Mouse (Mus musculus): ENCODE results near the gene Kcnt2. TPM values are rescaled to one million over a fixed set of nuclear protein-coding genes. Genes with fewer than 3 reads are reported as not detected.

The Kcnt2 gene
- total RNA-seq, 4 experiments from 2014 or later = 0.29 to 0.54 (median 0.37) TPM

DNA sequence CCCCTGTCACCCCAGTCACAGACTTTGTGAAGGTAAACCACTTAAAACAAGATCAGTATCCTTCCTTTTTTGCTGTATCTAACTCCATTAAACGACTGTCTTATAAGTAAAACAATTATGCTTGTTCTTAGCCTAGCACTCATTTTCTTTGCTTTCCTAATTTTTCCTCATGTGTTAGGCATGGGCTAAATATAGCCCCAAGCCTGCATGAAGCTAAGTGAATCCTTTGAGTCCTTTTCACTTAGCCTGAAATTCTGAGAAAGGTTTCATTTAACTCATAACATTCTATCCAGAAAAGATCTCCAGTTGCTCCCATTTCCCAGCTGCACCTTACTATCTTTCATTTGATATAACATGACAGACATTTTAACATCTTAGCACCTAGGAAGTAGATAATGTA is 127.6 kb downstream of the Kcnt2 start:
- no peak for DNase-seq (ENCODE audit: low spot score in 2 of 2)

GRCm38 (mm10) chr1:140378791-140379190 is 132.8 kb downstream of the Kcnt2 start:
- no peak for DNase-seq (ENCODE audit: low spot score in 2 of 2)

DNA sequence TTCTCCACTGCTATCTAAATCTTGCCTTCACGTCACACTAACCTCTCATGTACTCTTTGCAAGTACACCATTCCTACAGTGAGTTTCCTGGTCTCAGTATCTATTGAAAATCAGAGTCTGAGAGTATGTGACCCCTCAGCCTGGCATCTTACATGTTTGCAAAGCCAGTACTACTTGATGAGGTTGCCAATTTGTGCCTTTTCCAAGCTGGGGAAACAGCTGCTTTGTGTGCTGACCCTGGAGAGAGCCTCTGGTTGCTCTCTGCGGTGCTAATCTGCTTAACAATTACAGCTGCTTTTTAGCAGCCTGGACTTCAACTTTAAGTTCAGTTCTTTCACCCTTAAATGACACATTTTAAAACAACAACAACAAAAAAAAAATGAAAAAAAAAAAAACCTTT is 133.6 kb downstream of the Kcnt2 start:
- DNase-seq (ENCODE audit: low spot score in 2 of 2) = no peak

GRCm38 (mm10) chr1:140381093-140381492 is 135.1 kb downstream of the Kcnt2 start:
- no peak for DNase-seq (ENCODE audit: low spot score in 2 of 2)

GRCm38 (mm10) chr1:140390301-140390700 is 144.3 kb downstream of the Kcnt2 start:
- no peak for DNase-seq (ENCODE audit: low spot score in 2 of 2)

GRCm38 (mm10) chr1:140397756-140398155 is 151.8 kb downstream of the Kcnt2 start:
- DNase-seq (ENCODE audit: low spot score in 2 of 2) = no peak

- no peak for DNase-seq (ENCODE audit: low spot score in 2 of 2)
Observed at GRCm38 (mm10) chr1:140406631-140407288, 160.8 kb downstream of the Kcnt2 start.

DNA sequence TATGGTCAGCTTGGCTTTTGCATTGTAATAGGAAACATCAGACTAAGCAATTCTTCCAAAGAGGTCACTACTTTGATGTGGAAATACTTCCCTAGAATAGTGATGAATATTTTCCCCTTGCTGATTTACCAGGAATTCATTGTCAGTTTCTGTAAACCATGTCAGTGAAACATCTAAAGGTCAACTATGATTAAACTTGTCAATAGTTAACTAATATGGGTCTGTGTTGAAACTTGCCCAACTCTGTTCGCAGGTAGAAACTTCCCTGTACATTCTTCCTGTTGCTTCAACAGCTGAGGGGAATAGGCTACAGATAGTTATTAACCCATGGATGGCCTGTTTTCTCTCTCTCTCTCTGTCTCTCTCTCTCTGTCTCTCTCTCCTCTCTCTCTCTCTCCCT is 169.8 kb downstream of the Kcnt2 start:
- no peak for DNase-seq (ENCODE audit: low spot score in 2 of 2)

GRCm38 (mm10) chr1:140422954-140423353 is 177.0 kb downstream of the Kcnt2 start:
- DNase-seq (ENCODE audit: low spot score in 2 of 2) = no peak

- DNase-seq (ENCODE audit: low spot score in 2 of 2) = no peak
Observed at GRCm38 (mm10) chr1:140429284-140429850, 183.4 kb downstream of the Kcnt2 start.

- DNase-seq (ENCODE audit: low spot score in 2 of 2) = no peak
Observed at GRCm38 (mm10) chr1:140432039-140432438, 186.1 kb downstream of the Kcnt2 start.

DNA sequence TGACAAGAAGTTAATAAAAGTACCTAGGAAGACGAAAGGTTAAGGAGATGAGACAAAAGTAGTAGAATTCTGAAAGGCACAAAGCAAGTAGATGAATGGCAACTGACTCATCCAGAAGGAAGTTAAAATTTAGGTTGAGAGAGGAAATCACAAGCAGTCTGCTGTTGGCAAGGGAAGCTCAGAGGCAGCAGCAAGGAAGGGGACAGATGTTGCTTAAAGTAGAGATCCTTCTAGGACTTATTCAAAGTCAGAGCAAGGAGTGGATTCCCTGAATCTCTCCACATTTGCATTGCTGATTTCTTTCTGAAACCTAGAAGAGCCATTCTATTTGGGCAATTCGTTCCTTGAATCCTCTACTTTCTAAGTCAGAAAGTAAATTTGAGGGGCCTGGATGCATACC is 188.8 kb downstream of the Kcnt2 start:
- DNase-seq (ENCODE audit: low spot score in 2 of 2) = no peak

DNA sequence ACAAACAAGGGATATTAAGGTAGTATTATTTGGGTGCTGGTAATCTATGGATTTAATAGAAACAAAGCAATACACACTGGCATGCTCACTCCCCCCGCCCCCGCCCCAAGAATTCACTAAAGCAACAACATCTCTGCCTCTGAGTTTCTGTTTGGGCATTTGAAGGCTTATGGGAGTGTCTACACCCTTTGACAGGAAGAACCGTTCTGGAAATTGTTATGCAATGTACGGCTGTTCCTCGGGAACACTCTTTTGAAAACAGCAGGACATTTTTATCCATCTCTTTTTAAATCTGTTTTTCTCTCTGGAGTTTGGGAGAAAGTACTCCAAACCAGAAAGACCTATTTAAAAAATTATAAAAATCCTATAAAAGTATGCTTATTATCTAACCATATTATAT is 192.2 kb downstream of the Kcnt2 start:
- DNase-seq (ENCODE audit: low spot score in 2 of 2) = no peak

DNA sequence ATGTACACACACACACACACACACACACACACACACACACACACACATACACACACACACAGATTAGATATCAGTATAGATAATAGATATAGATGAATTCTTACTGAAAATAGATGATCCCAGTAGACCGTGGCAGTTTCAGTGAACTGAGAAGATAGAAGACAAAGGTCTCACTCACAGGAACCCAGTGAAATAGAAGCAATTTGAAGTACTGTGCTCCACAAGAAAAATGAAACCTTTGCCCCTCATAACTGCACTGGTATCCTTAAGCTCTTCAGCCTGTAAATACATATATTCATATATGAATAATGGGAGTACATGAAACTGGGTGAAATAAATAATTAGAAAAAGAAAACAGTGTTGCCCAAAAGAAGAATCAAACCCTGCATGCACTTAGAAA is 197.9 kb downstream of the Kcnt2 start:
- no peak for DNase-seq (ENCODE audit: low spot score in 2 of 2)

DNA sequence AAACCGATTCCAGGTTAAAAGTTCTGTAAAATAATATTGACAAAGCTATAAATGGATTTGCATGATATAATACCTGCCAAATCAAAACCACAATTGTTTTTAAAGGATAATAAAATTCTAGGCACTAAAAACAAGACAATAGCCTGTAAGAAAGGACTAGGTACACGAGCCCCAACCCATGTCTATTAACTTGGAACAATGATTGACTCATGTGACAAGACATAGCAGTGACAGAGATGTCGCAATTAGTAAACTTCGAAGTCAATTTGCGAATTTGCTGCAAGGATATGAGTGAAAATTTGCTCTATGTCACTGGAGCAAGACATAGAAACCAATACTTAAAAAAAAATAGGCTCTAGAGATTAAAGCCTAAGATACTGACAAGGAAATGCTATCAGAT is 198.4 kb downstream of the Kcnt2 start:
- DNase-seq (ENCODE audit: low spot score in 2 of 2) = no peak

- DNase-seq (ENCODE audit: low spot score in 2 of 2) = no peak
Observed at GRCm38 (mm10) chr1:140451461-140451860, 205.5 kb downstream of the Kcnt2 start.

GRCm38 (mm10) chr1:140451924-140452323 is 206.0 kb downstream of the Kcnt2 start:
- no peak for DNase-seq (ENCODE audit: low spot score in 2 of 2)

GRCm38 (mm10) chr1:140455903-140456302 is 209.9 kb downstream of the Kcnt2 start:
- no peak for DNase-seq (ENCODE audit: low spot score in 2 of 2)

DNA sequence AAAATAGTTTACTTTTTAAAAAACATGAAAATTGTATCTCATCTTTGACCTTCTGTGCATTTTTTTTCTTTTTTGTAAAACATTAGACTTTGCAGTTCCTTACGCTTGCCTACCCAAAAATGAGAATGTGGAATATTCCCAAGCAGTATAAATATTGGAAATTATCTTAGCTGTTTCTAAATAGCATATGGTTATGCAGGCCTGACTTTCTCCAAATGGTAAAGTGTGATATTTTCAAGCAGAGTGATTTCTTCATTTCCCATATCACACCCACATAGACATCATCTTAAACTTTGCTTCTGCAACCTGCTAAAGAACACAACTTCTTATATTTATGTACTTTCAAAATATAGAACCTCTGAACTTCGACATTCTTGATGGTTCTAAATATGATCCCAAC is 210.9 kb downstream of the Kcnt2 start:
- no peak for DNase-seq (ENCODE audit: low spot score in 2 of 2)

DNA sequence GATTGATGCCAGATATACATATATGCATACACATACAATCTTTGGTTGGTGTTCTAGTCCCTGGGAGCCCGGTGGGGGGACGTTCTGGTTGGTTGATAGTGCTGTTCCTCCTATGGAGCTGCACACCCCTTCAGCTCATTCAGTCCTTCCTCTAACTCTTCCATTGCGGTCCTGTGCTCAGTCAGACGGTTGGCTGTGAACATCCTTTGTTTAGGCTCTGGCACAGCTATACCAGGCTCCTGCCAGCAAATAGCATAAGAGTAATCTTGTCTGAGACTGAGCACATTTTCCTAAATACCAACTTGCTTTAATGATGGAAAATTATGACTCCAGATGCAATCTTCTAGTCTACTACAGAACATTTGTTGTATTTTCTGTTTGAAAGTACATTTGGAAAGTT is 222.4 kb downstream of the Kcnt2 start:
- no peak for DNase-seq (ENCODE audit: low spot score in 2 of 2)

- no peak for DNase-seq (ENCODE audit: low spot score in 2 of 2)
Observed at GRCm38 (mm10) chr1:140469586-140469985, 223.6 kb downstream of the Kcnt2 start.

GRCm38 (mm10) chr1:140476921-140477320 is 231.0 kb downstream of the Kcnt2 start:
- DNase-seq (ENCODE audit: low spot score in 2 of 2) = no peak

DNA sequence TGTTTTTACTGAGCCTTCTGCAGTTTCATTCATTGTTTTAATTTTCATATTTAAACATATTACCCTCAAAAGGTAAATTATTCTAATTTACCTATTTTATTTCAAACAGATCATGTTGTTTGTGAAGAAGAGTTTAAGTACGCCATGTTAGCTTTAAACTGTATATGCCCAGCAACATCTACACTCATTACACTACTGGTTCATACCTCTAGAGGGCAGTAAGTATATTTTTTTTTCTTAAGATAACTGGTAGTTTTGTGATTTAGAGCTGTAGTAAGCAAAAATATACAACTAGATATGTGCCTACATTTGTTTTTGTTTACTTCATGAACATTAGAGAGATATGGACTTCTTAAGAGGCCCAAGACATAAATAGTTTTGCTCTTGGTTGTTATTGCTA is 238.1 kb downstream of the Kcnt2 start:
- DNase-seq (ENCODE audit: low spot score in 2 of 2) = no peak

DNA sequence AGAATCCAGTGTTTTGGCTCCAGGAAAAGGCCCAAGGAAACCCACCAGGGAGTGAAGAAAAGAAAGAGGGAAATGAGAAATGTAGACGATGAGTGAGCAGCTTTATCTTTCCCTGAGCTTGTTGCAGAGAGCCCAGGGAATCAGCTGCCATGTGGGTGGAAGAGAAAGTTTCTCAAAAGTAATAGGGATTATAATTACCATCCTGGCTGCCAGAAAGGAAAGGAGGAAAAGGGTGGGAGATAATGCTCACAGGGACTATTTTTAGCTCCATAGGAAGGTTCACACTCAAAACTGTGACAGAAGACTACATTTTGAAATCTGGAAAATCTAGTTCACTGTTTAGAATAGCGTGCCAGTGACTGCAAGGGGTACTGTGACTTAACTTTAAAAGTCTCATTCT is 243.9 kb downstream of the Kcnt2 start:
- DNase-seq (ENCODE audit: low spot score in 2 of 2) = no peak
